Mouse (Mus musculus) kidney, adult 18-20 months (tissue): ENCODE measurements around the gene Gm14781.
"Not testable (repeated sequence)": the region's sequence is repeated elsewhere in the genome, so short reads cannot be mapped to it uniquely, and the experiment has no call there.

ENCODE experiments used
- DNase-seq: peaks from one replicate; pipeline ENCODE4 v3.0.0; 2021

Gm14781 gene

GRCm38 (mm10) chrX:91631894-91632293, at the start of gene Gm14781:
Gene Gm14781 (plus strand): TSS chrX:91632194.
- DNase-seq, result not testable (repeated sequence)

DNA sequence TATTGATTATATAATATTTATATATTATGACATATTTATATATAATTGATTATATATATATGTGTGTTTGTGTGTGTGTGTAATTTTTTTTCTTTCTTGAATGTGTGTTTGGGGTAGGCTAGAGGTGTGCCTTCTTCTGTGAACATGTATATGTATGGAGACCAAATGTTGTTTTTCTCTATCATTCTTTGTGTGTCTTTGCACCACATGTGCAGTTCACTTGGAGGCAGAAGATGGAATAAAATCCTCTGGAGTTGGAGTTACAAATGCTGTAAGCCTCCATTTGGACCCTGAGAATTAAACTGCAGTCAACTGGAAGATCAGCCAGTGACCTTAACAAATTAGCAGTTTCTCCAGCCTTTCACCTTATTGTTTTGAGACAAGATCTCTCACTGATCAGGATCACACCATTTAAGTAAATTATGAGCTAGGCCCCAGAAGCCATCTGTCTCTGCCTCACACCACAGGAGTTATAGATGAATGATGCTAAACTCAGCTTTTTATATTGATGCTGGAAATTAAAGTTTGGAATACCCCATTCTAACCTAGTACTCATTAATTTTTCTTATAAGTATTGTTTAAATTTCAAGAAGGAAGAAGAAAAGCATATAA, 23.1 kb downstream of the Gm14781 start:
- DNase-seq, result not testable (repeated sequence)
